Mouse (Mus musculus) hindbrain, embryonic 15.5 days (tissue): Measurements from ENCODE around the gene Pcgf1. TPM values are rescaled to one million over a fixed set of nuclear protein-coding genes. Genes with fewer than 3 reads are reported as not detected.

ENCODE experiments used
- ATAC-seq: fragments of 200-750 bp; cut with Nextera tagmentation; 2 replicates; pipeline ENCODE4 v1.8.0; 2017; ENCODE audit warnings: low read depth, moderate number of reproducible peaks, moderate TSS enrichment; ENCODE audit not compliant: low FRiP score
- H3K27ac ChIP-seq: fragments of 300-500 bp; sonication (generic); replicated peaks from 2 replicates; pipeline ENCODE4 v1.5.1; 2015; ENCODE audit warnings: mild to moderate bottlenecking, inconsistent platforms
- H3K27me3 ChIP-seq: fragments of 300-500 bp; sonication (generic); 2 replicates; pipeline ENCODE4 v1.6.1; 2015; ENCODE audit warnings: control low read depth, inconsistent platforms
- H3K36me3 ChIP-seq: fragments of 300-500 bp; sonication (generic); 2 replicates; pipeline ENCODE4 v1.6.1; 2015; ENCODE audit warnings: control low read depth, inconsistent platforms
- H3K4me1 ChIP-seq: fragments of 300-500 bp; sonication (generic); replicated peaks from 2 replicates; pipeline ENCODE4 v1.6.1; 2015; ENCODE audit warnings: control low read depth, inconsistent platforms
- H3K4me2 ChIP-seq: fragments of 300-500 bp; sonication (generic); 2 replicates; pipeline ENCODE4 v1.6.1; 2015; ENCODE audit warnings: moderate library complexity, mild to moderate bottlenecking, inconsistent platforms
- H3K4me3 ChIP-seq: fragments of 300-500 bp; sonication (generic); 2 replicates; pipeline ENCODE4 v1.5.1; 2015; ENCODE audit warnings: mild to moderate bottlenecking, inconsistent platforms
- H3K9ac ChIP-seq: fragments of 300-500 bp; sonication (generic); 2 replicates; pipeline ENCODE4 v1.6.1; 2015; ENCODE audit warnings: inconsistent platforms
- H3K9me3 ChIP-seq: fragments of 300-500 bp; sonication (generic); 2 replicates; pipeline ENCODE4 v1.6.1; 2016; ENCODE audit warnings: control low read depth, inconsistent platforms
- WGBS: fragments of 180-500 bp; shearing (Covaris S2); methylation state at CpG from one replicate; pipeline ENCODE4 v1.1.7; 2015; 5-methylcytosine and 5-hydroxymethylcytosine counted together
- polyA plus RNA-seq: library from polyadenylated mRNA; unstranded; fragments of >200 nt; fragmentation: Nextera tagmentation; extraction: Ambion mirVana; gene quantifications from 2 replicates; pipeline ENCODE4 v1.2.1, GENCODE M21; 2015

The Pcgf1 gene
- polyA plus RNA-seq, 1 experiment from 2014 or later: 45.9 TPM

DNA sequence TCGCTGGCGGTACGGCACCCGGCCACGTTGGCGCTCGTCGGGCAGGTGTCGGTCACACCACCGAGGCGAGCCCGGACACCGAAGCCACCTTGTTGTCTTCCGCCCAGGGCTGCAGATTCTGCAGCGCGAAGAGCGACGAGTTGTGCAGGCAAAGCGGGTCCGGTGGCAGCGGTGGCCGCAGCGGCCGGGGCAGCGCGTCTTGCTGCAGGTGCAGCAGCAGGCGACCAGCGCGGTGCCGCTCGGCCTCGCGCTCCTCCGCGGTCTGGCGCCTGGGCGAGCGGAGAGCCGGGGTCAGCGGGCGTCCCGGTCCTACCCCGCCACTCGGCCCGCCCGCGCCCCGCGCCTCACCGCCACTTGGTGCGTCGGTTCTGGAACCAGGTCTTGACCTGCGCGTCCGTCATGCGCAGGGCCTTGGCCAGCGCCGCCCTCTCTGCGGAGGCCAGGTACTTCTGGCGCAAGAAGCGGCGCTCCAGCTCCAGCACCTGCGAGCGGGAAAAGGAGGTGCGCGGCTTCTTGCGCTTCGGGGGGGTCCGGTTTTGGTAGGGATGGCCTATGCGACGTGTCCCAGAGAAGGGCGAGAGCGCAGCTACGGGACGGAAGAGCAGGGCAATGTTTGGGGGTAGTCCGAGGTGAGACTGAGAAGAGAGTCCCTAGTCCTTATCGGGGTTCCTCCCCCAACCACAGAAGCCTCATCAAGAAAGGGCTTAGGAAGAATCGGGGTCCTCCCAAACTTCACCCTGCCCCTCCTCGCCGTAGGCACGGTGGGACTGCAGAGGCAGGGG is 8.8 kb upstream of the Pcgf1 start:
- no peak overlapping the region for H3K9ac ChIP-seq
- H3K4me1 ChIP-seq: peaks cover 16% of the 10 kb centered on the region
- H3K27me3 ChIP-seq: peaks cover 90% of the 10 kb centered on the region
- H3K27ac ChIP-seq: no peak overlapping the region
- ATAC-seq: no peak
- H3K36me3 ChIP-seq: no peaks in the 10 kb centered on the region
- WGBS: under 1% methylated on average over 60 of the region's 81 CpGs
- H3K9me3 ChIP-seq: no peaks in the 10 kb centered on the region
- peak overlapping the region; percentile 10 for H3K4me3 ChIP-seq
- H3K4me2 ChIP-seq: peak overlapping the region; percentile 35

DNA sequence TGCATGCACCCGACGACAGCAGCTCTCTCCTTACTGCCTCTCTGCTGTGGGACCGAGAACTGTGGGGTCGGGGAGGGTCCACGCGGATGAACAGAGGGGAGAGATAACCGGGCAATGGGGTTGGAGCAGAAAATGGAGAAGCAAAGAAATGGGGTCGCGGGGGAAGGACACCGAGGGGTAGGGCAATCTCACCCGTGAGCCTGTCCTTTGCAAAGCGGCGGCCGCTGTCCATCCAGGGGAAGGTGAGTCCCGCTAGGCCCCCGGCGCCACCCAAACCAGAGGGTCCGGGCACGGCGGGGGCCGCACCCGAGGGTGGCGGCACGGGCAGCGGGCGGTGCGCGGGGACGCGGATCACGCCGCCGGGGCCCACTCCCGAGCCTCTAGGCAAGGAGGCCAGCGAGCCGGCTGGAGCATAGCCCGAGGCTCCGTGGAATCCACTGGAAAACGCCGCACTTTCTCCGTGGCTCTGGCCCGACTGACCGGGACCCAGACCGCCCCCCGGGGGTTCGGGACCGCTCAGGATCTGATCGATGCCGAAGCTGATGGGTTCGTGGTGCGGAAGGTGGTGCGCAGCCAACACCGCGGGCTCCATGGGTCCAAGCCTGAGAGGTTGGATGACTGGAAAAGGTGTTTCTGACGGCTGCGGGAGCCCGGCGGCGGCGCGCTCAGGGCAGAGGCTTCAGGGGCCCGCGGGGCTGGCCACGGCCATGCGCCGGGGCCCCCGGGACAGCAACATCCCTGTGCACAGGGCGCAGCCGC is 8.0 kb upstream of the Pcgf1 start:
- Histone ChIP-seq H3K9me3 (no peaks in the 10 kb centered on the region), H3K4me1 (peaks cover 16% of the 10 kb centered on the region), H3K27ac (no peak overlapping the region), H3K4me2 (no peak overlapping the region), H3K27me3 (peaks cover 90% of the 10 kb centered on the region), H3K9ac (no peak overlapping the region), H3K4me3 (no peak overlapping the region), H3K36me3 (no peaks in the 10 kb centered on the region)
- no peak for ATAC-seq
- WGBS: under 1% methylated on average over 66 of the region's 69 CpGs

DNA sequence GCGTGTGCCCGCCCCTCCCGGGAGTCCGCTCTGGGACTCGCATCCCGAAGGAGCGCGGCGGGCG is 7.6 kb upstream of the Pcgf1 start, which contains the start of gene Tlx2:
Tlx2 (minus strand) TSS at position 47 of the 64 bp plus-strand sequence.
- peaks cover 16% of the 10 kb centered on the region for H3K4me1 ChIP-seq
- peak within 1 kb of the TSS; percentile 35; the same call in 1 of the 2 replicates for H3K4me2 ChIP-seq
- WGBS: 0% methylated on average over 10 of the region's 10 CpGs
- H3K27me3 ChIP-seq: peaks cover 90% of the 10 kb centered on the region
- no peak within 1 kb of the TSS for H3K27ac ChIP-seq
- no peaks in the 10 kb centered on the region for H3K36me3 ChIP-seq
- H3K4me3 ChIP-seq: peak within 1 kb of the TSS; percentile 10
- no peaks in the 10 kb centered on the region for H3K9me3 ChIP-seq
- H3K9ac ChIP-seq: no peak within 1 kb of the TSS
- no peak for ATAC-seq

DNA sequence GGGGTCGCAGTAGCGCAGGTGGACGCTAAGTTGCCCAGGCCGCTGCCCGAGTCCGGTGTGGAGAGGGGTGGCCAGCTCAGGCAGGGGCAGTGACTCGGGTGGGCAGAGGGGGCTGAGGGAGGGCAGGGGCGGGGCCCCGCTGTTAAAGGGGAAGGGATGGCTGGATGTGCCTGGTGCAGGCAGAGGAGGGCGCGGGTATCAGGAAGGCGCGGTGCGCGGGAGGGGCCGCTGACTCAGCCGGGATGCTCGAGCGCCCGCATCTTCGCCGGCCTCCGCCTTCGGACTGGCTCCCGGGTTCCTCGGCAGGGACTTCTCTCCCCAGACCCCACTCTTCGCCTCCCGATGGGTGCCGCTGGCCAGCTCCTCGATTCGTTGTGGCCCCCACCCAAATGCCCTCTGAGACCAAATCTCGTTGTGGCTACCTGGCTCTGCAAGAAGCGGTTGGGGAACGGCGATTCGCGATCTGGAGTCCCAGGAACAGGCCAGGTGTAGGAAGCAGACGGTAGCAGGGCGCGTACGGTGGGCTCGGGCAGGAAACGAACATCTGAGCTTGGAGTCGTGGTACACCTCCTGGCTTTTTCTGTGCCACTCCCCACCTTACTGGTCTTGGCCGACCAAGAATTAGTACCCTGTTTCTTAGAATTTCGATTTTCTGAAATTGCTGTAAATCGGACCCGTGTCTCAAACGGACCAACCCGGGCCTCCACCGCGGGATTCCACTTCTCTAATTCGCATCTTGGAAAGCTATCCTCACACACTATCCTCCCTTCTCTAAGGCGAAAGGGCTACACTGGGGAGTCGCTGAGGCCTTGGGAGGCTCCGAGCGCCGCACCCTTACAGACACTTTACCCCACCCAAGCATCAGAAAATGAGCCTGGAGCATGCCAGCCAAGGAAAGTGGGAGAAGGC is 7.1 kb upstream of the Pcgf1 start:
- H3K4me2 ChIP-seq: no peak overlapping the region
- no peak overlapping the region; the same call in 1 of the 2 replicates for H3K4me3 ChIP-seq
- H3K27ac ChIP-seq: no peak overlapping the region
- H3K9ac ChIP-seq: no peak overlapping the region
- no peaks in the 10 kb centered on the region for H3K9me3 ChIP-seq
- WGBS: under 1% methylated on average over 56 of the region's 58 CpGs
- no peaks in the 10 kb centered on the region for H3K36me3 ChIP-seq
- peaks cover 90% of the 10 kb centered on the region for H3K27me3 ChIP-seq
- no peak for ATAC-seq
- peaks cover 16% of the 10 kb centered on the region for H3K4me1 ChIP-seq

DNA sequence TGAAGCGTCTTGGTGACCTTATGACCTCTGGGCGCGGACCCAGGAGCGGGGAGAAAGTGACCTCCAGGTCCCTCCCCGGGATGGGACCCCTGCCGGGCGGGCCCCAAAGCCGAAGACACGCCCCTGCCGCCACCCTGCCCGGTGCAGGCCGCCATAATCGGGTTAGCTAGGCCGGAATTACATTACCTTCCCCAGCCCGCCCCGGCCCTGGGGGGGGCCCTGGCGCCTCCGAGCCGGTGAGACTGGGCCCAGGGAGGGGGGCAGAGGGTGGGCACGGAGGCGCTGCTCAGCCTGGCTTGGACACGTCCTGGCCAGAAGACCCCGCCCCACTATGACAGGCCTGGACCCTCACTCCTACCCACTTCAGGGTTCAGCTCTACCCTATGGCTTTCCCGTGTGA is 6.4 kb upstream of the Pcgf1 start:
- Histone ChIP-seq H3K4me2 (no peak overlapping the region), H3K9me3 (no peaks in the 10 kb centered on the region), H3K36me3 (no peaks in the 10 kb centered on the region), H3K4me3 (no peak overlapping the region), H3K27ac (no peak overlapping the region), H3K4me1 (peaks cover 16% of the 10 kb centered on the region), H3K9ac (no peak overlapping the region), H3K27me3 (peaks cover 90% of the 10 kb centered on the region)
- whole genome bisulfite sequencing: 0% methylated on average over 24 of the region's 24 CpGs
- ATAC-seq: no peak

DNA sequence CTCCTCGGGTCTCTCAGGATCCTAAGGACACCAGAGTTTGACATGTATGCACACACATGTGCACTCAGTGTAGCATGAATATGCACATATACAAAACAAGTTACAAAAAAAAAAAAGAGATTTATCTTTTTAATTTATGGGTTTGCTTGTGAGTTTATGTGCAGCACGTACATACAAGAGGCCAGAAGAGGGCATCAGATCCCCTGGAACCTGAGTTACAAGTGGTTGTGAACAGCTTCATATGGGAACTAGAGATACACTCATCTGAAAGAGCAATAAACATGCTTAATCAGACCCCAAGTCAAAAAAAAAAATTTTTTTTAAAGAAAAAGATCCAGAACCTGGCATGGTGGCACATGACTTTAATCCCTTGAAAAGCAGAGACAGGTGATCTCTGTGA is 2.7 kb upstream of the Pcgf1 start:
- H3K36me3 ChIP-seq: 0 out of 2 replicates have a peak, but pooled peaks cover 1% of the 10 kb centered on the region
- H3K4me1 ChIP-seq: peaks cover 26% of the 10 kb centered on the region
- no peaks in the 10 kb centered on the region for H3K9me3 ChIP-seq
- H3K9ac ChIP-seq: no peak overlapping the region
- H3K27me3 ChIP-seq: peaks cover 64% of the 10 kb centered on the region
- no peak overlapping the region for H3K4me2 ChIP-seq
- H3K4me3 ChIP-seq: no peak overlapping the region
- H3K27ac ChIP-seq: no peak overlapping the region
- no peak for ATAC-seq
- 13% methylated on average over 2 of the region's 2 CpGs for WGBS

DNA sequence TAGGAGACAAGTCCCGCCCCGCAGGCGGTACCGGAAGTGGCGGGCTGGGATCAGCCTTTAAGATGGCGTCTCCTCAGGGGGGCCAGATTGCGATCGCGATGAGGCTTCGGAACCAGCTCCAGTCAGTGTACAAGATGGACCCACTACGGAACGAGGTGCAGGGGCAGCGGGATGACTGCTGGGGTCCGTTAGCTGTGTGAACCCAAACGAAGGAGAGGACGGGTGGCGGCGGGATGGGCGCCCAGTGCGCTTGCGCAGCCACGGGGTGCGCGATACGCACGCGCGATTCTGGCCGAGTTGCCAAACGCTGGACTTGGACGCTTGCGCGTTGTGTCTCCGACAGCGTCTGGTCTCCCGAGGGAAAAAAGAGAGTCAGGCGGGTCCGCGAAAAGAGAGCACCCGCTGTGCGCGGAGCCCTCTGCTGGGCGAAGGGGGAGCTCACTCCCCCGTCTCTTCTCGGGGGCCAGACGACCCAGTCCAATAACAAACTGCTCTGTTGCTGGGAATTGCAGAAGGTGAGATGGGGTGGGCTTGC is 722 bp downstream of the Pcgf1 start:
- Histone ChIP-seq H3K4me2 (peak overlapping the region; percentile 95), H3K27ac (peak overlapping the region; percentile 95), H3K36me3 (peaks cover 10% of the 10 kb centered on the region), H3K4me3 (peak overlapping the region; percentile 83), H3K27me3 (peaks cover 55% of the 10 kb centered on the region), H3K4me1 (peaks cover 21% of the 10 kb centered on the region), H3K9ac (peak overlapping the region; percentile 70), H3K9me3 (no peaks in the 10 kb centered on the region)
- WGBS: under 1% methylated on average over 46 of the region's 46 CpGs
- ATAC-seq: peak; percentile 94

DNA sequence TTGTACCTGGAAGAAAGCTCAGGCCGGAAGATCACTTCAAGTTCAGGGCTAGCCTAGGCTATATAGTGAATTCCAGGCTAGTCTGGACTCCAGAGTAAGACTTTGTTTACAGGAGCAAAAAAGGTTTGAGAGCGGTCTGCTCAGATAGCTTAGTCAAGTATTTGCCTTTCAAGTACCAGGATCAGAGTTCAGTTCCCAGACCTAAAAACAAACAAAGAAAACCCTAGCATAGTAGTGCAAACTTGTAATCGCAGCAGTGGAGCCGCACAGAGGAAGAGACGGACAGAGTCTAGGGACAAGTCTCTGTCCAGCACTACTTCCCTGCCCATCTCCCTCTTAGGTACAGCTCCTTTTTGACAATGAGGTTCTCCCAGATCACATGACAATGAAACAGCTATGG is 2.5 kb downstream of the Pcgf1 start:
- peaks cover 55% of the 10 kb centered on the region for H3K27me3 ChIP-seq
- H3K9ac ChIP-seq: no peak overlapping the region
- H3K27ac ChIP-seq: no peak overlapping the region
- ATAC-seq: no peak
- H3K4me1 ChIP-seq: peaks cover 21% of the 10 kb centered on the region
- H3K36me3 ChIP-seq: peaks cover 10% of the 10 kb centered on the region
- 97% methylated on average over 5 of the region's 5 CpGs for WGBS
- H3K9me3 ChIP-seq: no peaks in the 10 kb centered on the region
- H3K4me2 ChIP-seq: no peak overlapping the region
- H3K4me3 ChIP-seq: no peak overlapping the region

DNA sequence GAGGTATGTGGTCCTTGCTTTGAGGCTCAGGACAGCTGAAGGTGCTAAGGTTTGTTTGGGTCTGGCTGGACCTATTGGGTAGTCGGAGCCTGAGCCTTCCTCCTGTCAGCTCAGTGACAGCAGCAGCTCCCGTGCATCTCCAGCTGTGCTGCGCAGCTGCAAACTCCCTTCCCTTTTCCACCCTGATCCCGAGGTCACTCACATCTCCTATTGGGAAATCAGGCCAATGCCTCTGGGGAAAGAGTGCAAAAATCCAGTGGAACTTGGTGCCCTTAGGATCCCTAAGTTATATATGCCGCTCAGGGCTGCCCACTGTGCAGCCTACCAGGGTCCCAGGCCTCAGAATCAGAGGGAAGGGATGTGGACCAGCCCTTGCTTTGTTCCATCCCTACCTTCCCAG is 5.8 kb downstream of the Pcgf1 start:
- no peak overlapping the region for H3K4me2 ChIP-seq
- peaks cover 10% of the 10 kb centered on the region for H3K36me3 ChIP-seq
- no peak overlapping the region for H3K27ac ChIP-seq
- peaks cover 67% of the 10 kb centered on the region for H3K27me3 ChIP-seq
- WGBS: 18% methylated on average over 5 of the region's 5 CpGs
- no peaks in the 10 kb centered on the region for H3K9me3 ChIP-seq
- no peak overlapping the region for H3K4me3 ChIP-seq
- no peak overlapping the region for H3K9ac ChIP-seq
- peaks cover 25% of the 10 kb centered on the region for H3K4me1 ChIP-seq
- ATAC-seq: no peak

DNA sequence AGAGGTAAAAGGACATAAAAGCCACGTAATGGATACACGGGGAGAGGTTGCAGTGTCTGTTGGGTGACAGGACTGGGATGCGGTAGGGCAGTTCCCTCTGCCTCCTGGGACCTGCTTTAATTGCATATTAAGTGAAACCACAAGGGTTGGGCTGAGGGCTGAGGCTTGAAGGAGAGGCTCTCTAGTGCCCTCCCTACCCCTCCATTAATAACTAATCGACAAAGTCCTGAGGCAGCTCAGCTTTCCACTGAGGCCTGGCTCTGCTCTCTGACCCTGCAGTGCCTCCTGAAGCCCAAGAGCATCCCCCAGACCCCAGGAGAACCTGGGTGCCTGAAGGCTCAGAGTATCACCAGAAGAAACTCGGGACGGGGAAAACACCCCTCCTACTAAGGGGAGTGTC is 6.8 kb downstream of the Pcgf1 start:
- peaks cover 74% of the 10 kb centered on the region for H3K27me3 ChIP-seq
- H3K36me3 ChIP-seq: peaks cover 10% of the 10 kb centered on the region
- no peaks in the 10 kb centered on the region for H3K9me3 ChIP-seq
- 3% methylated on average over 6 of the region's 6 CpGs for WGBS
- H3K27ac ChIP-seq: no peak overlapping the region
- no peak overlapping the region for H3K9ac ChIP-seq
- no peak overlapping the region for H3K4me2 ChIP-seq
- peaks cover 17% of the 10 kb centered on the region for H3K4me1 ChIP-seq
- ATAC-seq: no peak
- H3K4me3 ChIP-seq: no peak overlapping the region

DNA sequence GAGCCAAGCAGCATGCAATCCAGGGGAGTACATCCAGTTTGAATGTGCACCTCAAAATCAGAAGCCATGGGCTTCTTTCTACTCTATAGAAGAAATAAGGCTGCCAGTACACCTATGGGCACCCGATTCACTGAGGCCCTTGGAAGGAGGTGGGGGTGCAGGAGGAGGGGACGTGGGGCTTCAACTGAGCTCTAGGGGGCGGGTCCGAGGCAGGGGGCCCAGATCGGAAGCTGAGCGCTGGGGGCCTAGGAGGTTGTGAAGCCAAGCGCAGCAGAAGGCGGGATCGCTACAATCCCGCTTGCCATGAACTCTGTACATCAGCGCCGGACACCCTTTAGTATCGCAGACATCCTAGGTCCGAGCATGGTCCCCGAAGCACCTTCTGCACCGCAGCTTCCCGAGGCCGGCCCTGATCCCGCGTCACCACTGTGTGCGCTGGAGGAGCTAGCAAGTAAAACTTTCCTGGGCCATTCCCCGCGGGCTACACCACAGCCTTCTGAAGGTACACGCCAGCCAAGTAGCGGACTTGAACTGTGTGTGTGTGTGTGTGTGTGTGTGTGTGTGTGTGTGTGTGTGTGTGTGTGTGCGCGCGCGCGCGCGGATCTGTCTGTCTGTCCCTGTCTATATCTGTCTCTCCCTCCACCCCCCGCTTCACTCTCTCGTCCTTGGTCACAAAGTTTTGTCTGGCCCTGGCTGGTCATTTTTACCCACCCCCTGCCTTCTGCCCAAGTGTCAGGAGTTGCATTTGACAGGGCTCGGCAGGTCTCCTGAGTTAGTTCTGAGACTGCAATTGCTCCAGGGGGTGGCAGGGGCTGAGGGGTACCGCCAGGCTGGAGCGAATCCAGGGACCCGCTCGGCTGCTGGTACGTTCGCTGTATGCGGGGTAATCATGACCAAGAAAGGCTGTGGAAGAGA is 8.7 kb downstream of the Pcgf1 start, which contains the start of gene Lbx2:
Lbx2 (plus strand) TSS at position 247 of the 915 bp plus-strand sequence.
- H3K4me3 ChIP-seq: 0 out of 2 replicates have a peak within 1 kb of the TSS, but pooled peaks have one; percentile 0
- peaks cover 12% of the 10 kb centered on the region for H3K4me1 ChIP-seq
- no peak within 1 kb of the TSS for H3K27ac ChIP-seq
- H3K9ac ChIP-seq: no peak within 1 kb of the TSS
- no peaks in the 10 kb centered on the region for H3K9me3 ChIP-seq
- peaks cover 89% of the 10 kb centered on the region for H3K27me3 ChIP-seq
- 5% methylated on average over 42 of the region's 42 CpGs for WGBS
- peak within 1 kb of the TSS; percentile 37; the same call in 1 of the 2 replicates for H3K4me2 ChIP-seq
- peaks cover 6% of the 10 kb centered on the region for H3K36me3 ChIP-seq
- no peak for ATAC-seq
